Mouse (Mus musculus): ENCODE measurements at regions not wholly inside any gene's neighbourhood (a gene's known extent, or its start where the extent isn't known, plus 50 kb on each side); places are given as distances from the start of the nearest gene placed in this dataset.

DNA sequence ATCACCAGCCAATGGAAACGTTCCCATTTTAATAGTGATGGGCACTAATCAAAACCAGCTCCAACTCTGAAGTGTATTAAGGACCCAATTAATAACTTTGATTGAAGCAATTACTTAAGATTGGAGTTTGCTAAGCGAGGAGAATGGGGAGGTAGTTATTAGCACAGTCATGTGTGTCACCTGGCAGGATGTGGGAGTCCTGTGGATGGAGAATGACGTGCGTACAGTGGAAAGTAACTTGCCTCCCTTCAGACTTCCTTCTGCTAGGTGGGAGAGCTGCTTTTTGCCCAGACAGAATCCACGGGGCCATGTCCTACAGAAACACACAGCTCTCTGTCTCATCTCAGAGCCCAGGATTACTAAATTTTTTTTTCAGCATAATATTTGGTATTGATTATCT is 59.9 kb upstream of the Cdh5 start:
- TF ChIP-seq POLR2A (IDR thresholded peaks at IDR 0.05; ENCODE audit: control insufficient read depth, extremely low read depth, insufficient read depth, low read length, poor library complexity) (no peak), CTCF (IDR thresholded peaks at IDR 0.05; ENCODE audit: borderline replicate concordance, control insufficient read depth, extremely low read depth, insufficient read depth, low read length, poor library complexity) (no peak)

Measured in thymus, adult 2 months (tissue).